Comparison of ENCODE assay signal across 14 mouse cellular contexts in the genomic region with DNA sequence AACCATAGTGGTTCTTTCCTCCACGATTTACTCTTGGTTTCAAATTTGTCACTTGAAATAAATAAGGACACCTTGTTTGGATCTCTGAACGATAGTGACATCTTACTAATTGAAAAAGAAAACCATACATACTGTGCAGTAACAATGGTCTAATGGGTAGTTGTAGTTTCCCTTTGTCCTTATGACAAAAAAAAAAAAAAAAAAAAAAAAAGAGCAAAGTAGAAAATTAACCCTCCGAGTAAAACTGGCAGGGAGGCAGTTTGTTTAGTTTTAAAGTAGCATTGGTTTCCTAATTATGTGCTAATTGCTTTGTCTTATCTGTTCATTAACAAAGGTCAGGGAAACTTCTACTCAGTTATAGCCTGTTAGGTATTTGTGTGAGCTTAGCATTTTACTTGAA. TPM values are rescaled to one million over a fixed set of nuclear protein-coding genes. Genes with fewer than 3 reads are reported as not detected.
A peak's percentile ranks its signal among the peaks of the same experiment; 100 is the strongest.
DNase-seq lines count a peak whose midpoint lies in the region; ATAC-seq and TF ChIP-seq lines count a peak whose summit lies in the region.
"Had no signal": no experiment of that assay in that cellular context is flagged by ENCODE, and none has a peak within 500 bp of the region (broad histone marks: within the 10 kb centered on the region; RNA-seq: fewer than 3 reads in every experiment).

No protein-coding gene starts in this region.

- no peaks in the 10 kb centered on the region for H3K4me1 ChIP-seq in heart, embryonic 11.5 days (ENCODE audit: control insufficient read depth, insufficient read depth, low read length)
- no peaks in the 10 kb centered on the region for H3K4me1 ChIP-seq in heart, postnatal 0 days (ENCODE audit: control insufficient read depth, insufficient read depth)
- H3K4me1 ChIP-seq in stomach, embryonic 16.5 days (ENCODE audit: control insufficient read depth, insufficient read depth, low read length) = no peaks in the 10 kb centered on the region
- H3K4me1 ChIP-seq in stomach, postnatal 0 days (replicated peaks; ENCODE audit: control insufficient read depth, insufficient read depth) = no peaks in the 10 kb centered on the region
- H3K4me1 ChIP-seq: embryonic facial prominence, embryonic 12.5 days; hindbrain, embryonic 12.5 days; midbrain, embryonic 12.5 days; stomach, embryonic 15.5 days had no signal

- H3K27ac ChIP-seq in heart, embryonic 11.5 days (ENCODE audit: low read depth, low read length) = no peak overlapping the region
- no peak overlapping the region for H3K27ac ChIP-seq in heart, postnatal 0 days (ENCODE audit: low read depth)
- no peak overlapping the region for H3K27ac ChIP-seq in layer of hippocampus, adult 2 months
- no peak overlapping the region for H3K27ac ChIP-seq in stomach, embryonic 16.5 days (ENCODE audit: low read length)
- no peak overlapping the region for H3K27ac ChIP-seq in stomach, postnatal 0 days (replicated peaks)
- H3K27ac ChIP-seq: embryonic facial prominence, embryonic 12.5 days; hindbrain, embryonic 12.5 days; midbrain, embryonic 12.5 days; stomach, embryonic 15.5 days had no signal

- H3K36me3 ChIP-seq in heart, embryonic 11.5 days (ENCODE audit: control insufficient read depth, insufficient read depth, low read length) = no peaks in the 10 kb centered on the region
- H3K36me3 ChIP-seq in heart, postnatal 0 days (replicated peaks; ENCODE audit: control insufficient read depth, insufficient read depth, low read length) = no peaks in the 10 kb centered on the region
- H3K36me3 ChIP-seq in stomach, embryonic 16.5 days (ENCODE audit: control insufficient read depth, insufficient read depth, low read length) = no peaks in the 10 kb centered on the region
- no peaks in the 10 kb centered on the region for H3K36me3 ChIP-seq in stomach, postnatal 0 days (ENCODE audit: control insufficient read depth, insufficient read depth, low read length)
- H3K36me3 ChIP-seq: embryonic facial prominence, embryonic 12.5 days; hindbrain, embryonic 12.5 days; midbrain, embryonic 12.5 days; stomach, embryonic 15.5 days had no signal

- DNase-seq in heart, adult 9 months (ENCODE audit: low spot score in 2 of 2) = no peak
- no peak for DNase-seq in heart, postnatal 0 days (ENCODE audit: low spot score)
- DNase-seq in heart, postnatal 25 days (ENCODE audit: low spot score) = no peak
- DNase-seq in layer of hippocampus, adult 2 months (ENCODE audit: low spot score in 2 of 2) = no peak
- DNase-seq in layer of hippocampus, postnatal 36 days = no peak
- no peak for DNase-seq in stomach, postnatal 0 days (ENCODE audit: low spot score)

- no peak for TF ChIP-seq CTCF in heart, postnatal 0 days (IDR thresholded peaks at IDR 0.05; ENCODE audit: low read depth)
- TF ChIP-seq CTCF in layer of hippocampus, adult 2 months (conservative IDR thresholded peaks at IDR 0.05) = no peak
- no peak for TF ChIP-seq CTCF in stomach, postnatal 0 days (IDR thresholded peaks at IDR 0.05; ENCODE audit: low read depth)

- intact Hi-C loops in heart, postnatal 25 days (cut with DNase I) = no loop called here

- H3K4me2 ChIP-seq in heart, embryonic 11.5 days = peak overlapping the region; percentile 42
- peak overlapping the region; percentile 46 for H3K4me2 ChIP-seq in heart, postnatal 0 days (ENCODE audit: low read depth, low read length)
- no peak overlapping the region; the same call in 1 of the 2 replicates for H3K4me2 ChIP-seq in stomach, embryonic 16.5 days (ENCODE audit: low read depth, low read length)
- H3K4me2 ChIP-seq in stomach, postnatal 0 days (replicated peaks; ENCODE audit: low read depth) = no peak overlapping the region
- H3K4me2 ChIP-seq: embryonic facial prominence, embryonic 12.5 days; hindbrain, embryonic 12.5 days; liver, embryonic 11.5 days; midbrain, embryonic 12.5 days; stomach, embryonic 15.5 days had no signal

- H3K4me3 ChIP-seq in heart, embryonic 11.5 days (ENCODE audit: low read depth, low read length) = no peak overlapping the region
- 0 out of 2 replicates have a peak overlapping the region, but pooled peaks have one; percentile 13 for H3K4me3 ChIP-seq in heart, postnatal 0 days (ENCODE audit: low read depth, low read length)
- peak overlapping the region; percentile 17; the same call in 1 of the 2 replicates for H3K4me3 ChIP-seq in layer of hippocampus, adult 2 months
- peak overlapping the region; percentile 17; the same call in 1 of the 2 replicates for H3K4me3 ChIP-seq in stomach, embryonic 16.5 days (replicated peaks; ENCODE audit: low read length)
- no peak overlapping the region for H3K4me3 ChIP-seq in stomach, postnatal 0 days (ENCODE audit: low read depth, low read length)
- H3K4me3 ChIP-seq: embryonic facial prominence, embryonic 12.5 days; hindbrain, embryonic 12.5 days; midbrain, embryonic 12.5 days; stomach, embryonic 15.5 days had no signal

- no peak for TF ChIP-seq EP300 in heart, postnatal 0 days (IDR thresholded peaks at IDR 0.05; ENCODE audit: low read depth)
- TF ChIP-seq EP300 in stomach, postnatal 0 days (optimal IDR thresholded peaks at IDR 0.05) = no peak

- 26% methylated on average over 3 of the region's 3 CpGs for WGBS in heart, embryonic 11.5 days (ENCODE audit: insufficient replicate concordance)
- WGBS in heart, postnatal 0 days = 18% methylated on average over 3 of the region's 3 CpGs
- 25% methylated on average over 3 of the region's 3 CpGs for WGBS in stomach, embryonic 16.5 days
- WGBS in stomach, postnatal 0 days = 27% methylated on average over 3 of the region's 3 CpGs

- H3K9me3 ChIP-seq in heart, embryonic 11.5 days (replicated peaks; ENCODE audit: control insufficient read depth, low read length) = no peaks in the 10 kb centered on the region
- no peaks in the 10 kb centered on the region for H3K9me3 ChIP-seq in heart, postnatal 0 days (replicated peaks; ENCODE audit: control insufficient read depth, low read length)
- no peaks in the 10 kb centered on the region for H3K9me3 ChIP-seq in stomach, embryonic 16.5 days (replicated peaks; ENCODE audit: control insufficient read depth, low read length)
- H3K9me3 ChIP-seq in stomach, postnatal 0 days (ENCODE audit: control insufficient read depth, low read length) = no peaks in the 10 kb centered on the region
- H3K9me3 ChIP-seq: embryonic facial prominence, embryonic 12.5 days; hindbrain, embryonic 12.5 days; midbrain, embryonic 12.5 days; stomach, embryonic 15.5 days had no signal

- H3K9ac ChIP-seq in heart, embryonic 11.5 days (ENCODE audit: low read depth, low read length) = no peak overlapping the region
- no peak overlapping the region for H3K9ac ChIP-seq in heart, postnatal 0 days (replicated peaks; ENCODE audit: low read depth, low read length)
- no peak overlapping the region for H3K9ac ChIP-seq in stomach, embryonic 16.5 days (ENCODE audit: low read length)
- H3K9ac ChIP-seq in stomach, postnatal 0 days (ENCODE audit: low read length) = no peak overlapping the region
- H3K9ac ChIP-seq: embryonic facial prominence, embryonic 12.5 days; forebrain, postnatal 0 days; hindbrain, embryonic 12.5 days; midbrain, embryonic 12.5 days; stomach, embryonic 15.5 days had no signal

- no peaks in the 10 kb centered on the region for H3K27me3 ChIP-seq in heart, embryonic 11.5 days (ENCODE audit: control insufficient read depth, insufficient read depth, low read length)
- no peaks in the 10 kb centered on the region for H3K27me3 ChIP-seq in heart, postnatal 0 days (ENCODE audit: control insufficient read depth, insufficient read depth, low read length)
- no peaks in the 10 kb centered on the region for H3K27me3 ChIP-seq in stomach, embryonic 16.5 days (ENCODE audit: control insufficient read depth, insufficient read depth, low read length)
- no peaks in the 10 kb centered on the region for H3K27me3 ChIP-seq in stomach, postnatal 0 days (ENCODE audit: control insufficient read depth, insufficient read depth, low read length)
- H3K27me3 ChIP-seq: embryonic facial prominence, embryonic 12.5 days; hindbrain, embryonic 12.5 days; midbrain, embryonic 12.5 days; stomach, embryonic 15.5 days had no signal

- ATAC-seq in heart, embryonic 11.5 days (replicated peaks; ENCODE audit: insufficient number of reproducible peaks, low FRiP score, low TSS enrichment) = no peak
- ATAC-seq in heart, postnatal 0 days (ENCODE audit: insufficient read depth, low read depth) = no peak
- ATAC-seq in stomach, embryonic 16.5 days (ENCODE audit: insufficient read depth, low FRiP score) = no peak
- ATAC-seq in stomach, postnatal 0 days (ENCODE audit: low FRiP score, low TSS enrichment) = no peak

RNA-seq across cellular contexts. Expression of a gene that starts 35.9 kb away (rescaled TPM):
- 156 and 157 TPM in 2 replicates for polyA plus RNA-seq in heart, embryonic 11.5 days (2014; fragmentation: Nextera tagmentation; extraction: Ambion mirVana)
- total RNA-seq in heart, postnatal 0 days (2014; rRNA removed; ENCODE audit: low replicate concordance) = 50.5 and 82.2 TPM in 2 replicates
- polyA plus RNA-seq in heart, postnatal 0 days (2015; fragmentation: Nextera tagmentation; extraction: Ambion mirVana) = 70.5 and 72.6 TPM in 2 replicates
- 10 to 100 TPM; 19.5 to 20.1 TPM for total RNA-seq in heart, postnatal 25 days (2021)
- 100 to 1,000 TPM; 275 to 285 TPM for total RNA-seq in layer of hippocampus, adult 2 months (2021)
- total RNA-seq in layer of hippocampus, postnatal 36 days (2021) = 100 to 1,000 TPM; 280 to 313 TPM
- polyA plus RNA-seq in stomach, embryonic 16.5 days (2015; fragmentation: Nextera tagmentation; extraction: Ambion mirVana) = 224 and 242 TPM in 2 replicates
- polyA plus RNA-seq in stomach, postnatal 0 days (2015; fragmentation: Nextera tagmentation; extraction: Ambion mirVana) = 240 and 247 TPM in 2 replicates

Comparison
In these comparisons a context has a peak if more than half of its experiments do, and no peak if none do; other contexts are left out.
1. H3K4me3 ChIP-seq: peak in heart, postnatal 0 days (single experiment), layer of hippocampus, adult 2 months (single experiment) and stomach, embryonic 16.5 days (single experiment); none in heart, embryonic 11.5 days (single experiment) and stomach, postnatal 0 days (single experiment).
2. H3K4me2 ChIP-seq: peak in heart, embryonic 11.5 days (single experiment) and heart, postnatal 0 days (single experiment); none in stomach, embryonic 16.5 days (single experiment) and stomach, postnatal 0 days (single experiment).